Mouse (Mus musculus) lung, postnatal 10 days (tissue): ENCODE results near the gene Slc25a12.

Source experiments
- DNase-seq: peaks from one replicate; pipeline ENCODE4 v3.0.0; 2021

The Slc25a12 gene

GRCm38 (mm10) chr2:71349511-71349910 lies 18.0 kb downstream of the Slc25a12 start:
- no peak for DNase-seq

DNA sequence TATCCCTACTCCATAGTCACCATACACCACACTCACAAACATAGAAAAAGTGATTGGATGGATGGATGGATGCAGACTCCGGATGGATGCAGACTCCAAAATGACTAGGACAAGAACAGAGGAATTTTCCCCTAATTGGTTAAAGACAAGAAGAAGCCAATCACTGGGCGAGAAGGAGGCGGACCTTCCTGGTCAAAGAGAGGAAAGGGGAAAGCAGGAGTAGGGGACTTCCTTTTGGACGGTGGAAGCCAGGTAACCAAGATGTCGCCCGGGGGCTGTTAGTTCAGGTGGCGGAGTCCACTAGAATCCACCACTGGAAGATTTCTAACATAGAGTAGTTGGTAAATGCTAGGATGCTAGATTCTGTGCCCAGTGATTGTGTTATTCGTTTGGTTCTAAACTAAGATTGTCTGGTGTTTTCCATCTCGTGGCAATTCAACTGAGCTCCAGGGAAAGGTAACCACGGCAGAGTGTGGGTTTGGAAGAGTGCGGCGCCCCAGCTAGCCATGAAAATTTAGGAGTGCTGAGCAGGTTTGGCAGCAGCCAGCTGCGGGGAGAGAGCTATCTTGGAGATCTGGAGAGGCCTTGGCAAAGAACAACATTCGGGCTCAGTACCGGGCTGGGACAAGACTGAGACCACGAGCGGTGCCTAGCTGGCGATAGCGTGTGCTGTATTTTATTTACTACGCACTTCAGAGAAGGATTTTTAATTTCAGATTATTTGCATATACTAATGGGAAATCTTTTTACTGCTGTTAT lies 19.6 kb downstream of the Slc25a12 start:
- no peak for DNase-seq

DNA sequence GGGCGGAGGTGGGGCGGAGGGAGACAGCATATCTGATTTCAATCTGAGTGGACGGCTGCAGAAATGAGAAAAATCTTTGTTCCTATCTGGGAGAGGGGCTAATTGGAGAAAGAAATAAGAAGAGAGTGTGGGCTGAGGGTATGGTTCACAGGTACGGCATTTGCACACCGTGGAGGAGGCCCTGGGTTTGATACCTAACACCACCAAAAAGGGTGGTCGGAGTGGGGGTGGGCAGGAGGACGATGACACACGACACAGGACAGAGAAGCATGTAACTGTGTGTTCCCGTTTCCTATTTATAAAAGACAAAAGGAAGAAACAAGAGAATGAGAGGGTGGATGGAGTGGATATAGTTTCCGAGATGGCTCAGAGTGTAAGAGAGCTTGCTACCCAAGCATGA lies 20.4 kb downstream of the Slc25a12 start:
- no peak for DNase-seq

- no peak for DNase-seq
These were observed 23.5 kb downstream of the Slc25a12 start for GRCm38 (mm10) chr2:71343884-71344640.

DNA sequence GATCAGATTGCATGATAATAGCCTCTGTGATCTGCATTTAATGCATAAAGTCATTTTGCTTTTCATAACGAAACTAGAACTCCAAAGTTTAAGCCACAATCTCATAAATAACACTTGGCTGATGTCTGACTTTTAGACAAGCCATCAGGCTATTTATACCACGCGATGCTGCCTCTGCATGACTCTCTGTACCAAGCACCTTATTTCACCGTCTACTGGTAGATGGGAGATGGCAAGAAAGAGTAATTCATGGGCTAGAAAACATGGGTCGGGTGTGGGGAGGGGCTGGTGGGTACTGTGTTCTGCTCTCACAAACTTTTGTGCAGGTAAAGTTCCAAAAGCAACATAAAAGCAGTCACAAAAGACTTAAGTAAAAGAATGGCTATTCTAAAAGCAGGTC lies 27.4 kb downstream of the Slc25a12 start:
- DNase-seq, result no peak

DNA sequence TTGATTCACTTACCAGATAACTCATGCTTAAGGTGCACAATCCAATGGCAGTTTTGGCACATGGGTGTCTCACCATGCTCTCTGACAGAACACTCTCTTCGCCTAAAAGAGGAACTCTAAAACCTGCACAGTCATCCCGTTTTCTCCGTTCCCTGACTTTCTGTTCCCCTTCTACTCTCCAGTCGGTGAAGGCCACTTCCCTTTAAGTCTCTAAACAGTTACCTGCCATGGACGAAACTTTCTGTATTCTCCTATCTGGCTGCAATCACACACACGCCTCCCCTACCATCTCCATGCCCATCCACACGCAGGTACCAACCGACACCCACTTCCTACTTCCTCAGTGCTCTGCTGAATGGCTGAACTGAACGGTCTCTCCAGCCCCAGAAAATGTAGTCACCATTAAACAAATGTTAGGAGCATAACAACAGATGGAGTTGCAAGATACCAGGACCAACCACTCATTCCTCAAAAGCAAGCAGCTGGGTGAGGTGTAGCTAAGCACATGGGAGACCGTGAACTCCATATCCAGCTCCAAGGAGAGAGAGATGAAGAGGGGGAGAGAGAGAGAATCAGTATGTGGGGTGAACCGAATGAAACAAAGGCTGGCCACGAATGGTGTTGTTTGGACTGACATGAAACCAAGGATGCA lies 29.3 kb downstream of the Slc25a12 start:
- DNase-seq, result no peak

- no peak for DNase-seq
These were observed 30.9 kb downstream of the Slc25a12 start for GRCm38 (mm10) chr2:71336631-71337030.

- DNase-seq, result no peak
These were observed 31.3 kb downstream of the Slc25a12 start for GRCm38 (mm10) chr2:71336209-71336608.

DNA sequence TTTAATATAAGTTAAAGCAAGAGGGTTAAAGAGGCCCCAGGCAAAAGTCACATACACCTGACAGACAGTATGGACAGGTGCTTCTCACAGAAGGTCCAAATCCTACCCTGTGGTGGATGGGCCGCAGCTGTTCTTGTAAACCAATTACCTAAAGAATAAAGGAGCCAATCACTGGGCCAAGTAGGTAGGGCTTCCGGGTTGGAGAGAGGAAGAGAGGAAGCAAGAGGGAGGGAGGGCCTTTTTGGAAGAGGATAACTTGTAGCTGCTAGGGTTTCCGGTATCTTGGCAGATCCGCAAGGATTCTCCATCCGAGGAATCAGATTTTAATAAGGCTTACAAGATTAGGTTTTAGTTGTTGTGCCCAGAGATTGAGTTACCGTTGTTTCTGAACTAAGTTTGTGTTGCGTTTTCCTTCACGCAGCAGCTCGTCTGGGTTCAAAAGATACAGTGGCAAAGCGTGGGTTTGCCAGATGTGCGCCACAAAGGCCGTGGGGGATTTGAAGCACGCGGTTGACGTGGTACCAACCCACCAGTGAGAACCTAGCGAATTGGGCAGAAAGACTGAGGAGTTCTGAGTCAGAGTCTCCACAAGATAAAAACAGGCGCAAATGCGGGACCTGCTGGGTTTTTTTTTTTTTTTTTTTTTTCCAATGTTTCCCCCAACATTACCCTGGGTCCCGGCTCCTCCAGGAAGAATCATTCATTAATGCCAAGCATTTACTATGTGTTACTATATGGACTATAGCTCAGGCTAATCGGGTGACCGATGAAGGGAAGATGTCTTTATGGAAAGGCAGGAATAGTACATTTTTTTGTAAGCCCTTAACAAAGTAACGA lies 33.3 kb downstream of the Slc25a12 start:
- no peak for DNase-seq

GRCm38 (mm10) chr2:71329761-71330160 lies 37.8 kb downstream of the Slc25a12 start:
- DNase-seq, result no peak

DNA sequence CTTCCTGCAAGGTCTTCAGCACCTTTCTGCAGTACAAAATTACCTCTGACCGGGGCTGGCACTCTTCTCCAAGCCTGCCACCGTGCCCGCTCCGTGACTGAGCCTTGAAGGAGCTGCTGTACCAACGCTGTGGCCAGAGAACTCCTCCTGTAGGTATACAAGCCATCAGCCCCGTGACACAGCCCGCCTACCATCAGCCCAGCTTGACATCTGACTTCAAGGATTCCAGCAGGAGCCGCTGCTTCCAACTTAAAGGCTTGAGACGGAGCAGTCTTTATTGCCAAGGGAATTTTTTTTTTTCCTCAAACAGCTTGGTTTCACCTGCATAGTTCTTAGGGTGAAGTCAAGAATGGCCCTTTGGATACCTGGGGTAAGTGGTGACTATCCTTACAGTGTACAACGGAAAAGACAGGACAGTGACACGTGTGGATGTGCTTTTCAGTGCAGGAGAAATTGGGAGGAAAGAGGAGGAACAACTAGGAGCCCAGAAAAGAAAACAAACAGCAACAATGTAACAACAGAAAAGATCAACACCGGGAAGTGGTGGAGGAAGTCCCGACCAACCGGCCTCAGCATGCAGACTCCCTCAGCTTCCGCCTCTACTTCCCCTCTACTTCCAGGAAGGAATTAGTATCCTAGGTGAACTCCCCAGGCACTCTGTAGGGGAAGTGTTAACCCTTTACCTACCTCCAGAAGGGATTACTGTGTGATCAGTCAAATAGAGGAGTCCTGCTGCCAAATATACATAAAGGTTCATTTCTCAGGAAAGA lies 39.0 kb downstream of the Slc25a12 start:
- no peak for DNase-seq

- no peak for DNase-seq
These were observed 39.8 kb downstream of the Slc25a12 start for GRCm38 (mm10) chr2:71327715-71328114.

- DNase-seq, result no peak
These were observed 40.6 kb downstream of the Slc25a12 start for GRCm38 (mm10) chr2:71326766-71327464.

DNA sequence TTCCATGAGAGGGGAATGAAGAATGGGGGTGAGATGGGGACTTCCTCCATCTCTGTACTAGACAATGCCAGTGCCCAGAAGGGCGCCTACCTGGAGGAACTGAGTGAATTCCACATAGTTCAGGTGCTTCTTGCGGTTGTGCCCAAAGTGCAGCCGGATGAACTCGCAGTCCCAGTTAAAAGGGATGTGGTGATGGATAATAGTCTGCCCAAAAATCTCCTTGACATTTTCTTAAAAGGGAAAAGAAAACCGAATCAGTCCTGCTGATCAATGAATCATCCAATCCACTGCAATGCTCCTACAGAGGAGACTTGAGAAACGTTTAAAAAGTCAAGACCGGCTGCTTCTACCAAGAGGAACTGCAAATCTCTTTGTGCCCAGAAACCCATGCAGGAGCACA lies 43.7 kb downstream of the Slc25a12 start:
- no peak for DNase-seq

DNA sequence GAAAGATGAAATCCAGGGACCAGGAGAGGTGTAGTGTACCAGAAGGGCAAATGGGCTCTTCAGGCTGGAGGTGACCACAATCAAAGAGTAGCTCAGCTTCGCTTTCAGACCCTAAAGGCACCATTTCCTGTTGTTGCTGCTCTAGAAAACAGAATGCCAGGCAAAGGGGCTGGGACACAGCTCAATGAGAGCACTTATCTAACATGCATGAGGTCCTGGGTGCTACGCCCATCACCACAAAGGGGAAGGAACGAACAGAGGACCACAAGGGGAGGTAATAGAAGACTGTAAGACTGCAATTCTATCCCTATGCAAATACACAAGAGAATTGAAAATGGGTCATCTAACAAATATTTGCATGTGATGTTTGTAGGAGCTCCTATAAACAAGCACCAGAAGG lies 46.1 kb downstream of the Slc25a12 start:
- no peak for DNase-seq

GRCm38 (mm10) chr2:71316116-71316789 lies 51.3 kb downstream of the Slc25a12 start:
- DNase-seq, result no peak

DNA sequence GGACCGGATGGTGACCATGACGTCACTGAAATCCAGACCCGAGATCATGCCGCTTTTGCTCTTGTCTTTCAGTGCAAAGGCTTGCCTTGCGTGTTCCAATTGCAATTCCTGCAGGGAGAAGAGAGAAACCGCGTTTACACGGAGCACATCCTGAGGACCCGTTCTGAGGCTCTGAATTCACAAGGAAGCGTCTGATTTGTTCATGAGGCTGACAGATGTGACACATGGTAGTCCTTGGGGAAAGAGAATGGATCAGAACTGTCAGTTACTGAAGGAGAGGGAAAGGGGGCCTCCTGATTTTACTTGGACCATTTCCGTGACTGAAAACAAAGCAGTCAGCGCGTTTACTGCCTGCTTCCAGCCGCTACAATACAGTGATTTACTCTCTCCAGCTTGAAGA lies 52.5 kb downstream of the Slc25a12 start:
- DNase-seq, result no peak

- DNase-seq, result no peak
These were observed 53.5 kb downstream of the Slc25a12 start for GRCm38 (mm10) chr2:71314080-71314479.

- DNase-seq, result no peak
These were observed 55.5 kb downstream of the Slc25a12 start for GRCm38 (mm10) chr2:71312067-71312466.

GRCm38 (mm10) chr2:71309726-71310125 lies 57.8 kb downstream of the Slc25a12 start:
- no peak for DNase-seq

- no peak for DNase-seq
These were observed 61.2 kb downstream of the Slc25a12 start for GRCm38 (mm10) chr2:71306357-71306756.
